ENCODE assay signal across 9 mouse cellular contexts in genomic region chr13:34045511-34046249, GRCm38 (mm10). TPM values are rescaled to one million over a fixed set of nuclear protein-coding genes. Genes with fewer than 3 reads are reported as not detected.
DNase-seq lines count a peak whose midpoint lies in the region; ATAC-seq and TF ChIP-seq lines count a peak whose summit lies in the region.
"Had no signal": no experiment of that assay in that cellular context is flagged by ENCODE, and none has a peak within 500 bp of the region (broad histone marks: within the 10 kb centered on the region; RNA-seq: fewer than 3 reads in every experiment).

No protein-coding gene starts in this region.

- no peak for TF ChIP-seq CTCF in thymus, adult 2 months (IDR thresholded peaks at IDR 0.05; ENCODE audit: borderline replicate concordance, control insufficient read depth, extremely low read depth, insufficient read depth, low read length, poor library complexity)

- H3K4me1 ChIP-seq in forebrain, embryonic 12.5 days: no peaks in the 10 kb centered on the region; the same call in 1 of the 2 replicates
- H3K4me1 ChIP-seq in forebrain, embryonic 10.5 days: 0 out of 2 replicates have a peak, but pooled peaks cover 3% of the 10 kb centered on the region
- H3K4me1 ChIP-seq in liver, embryonic 11.5 days (replicated peaks; ENCODE audit: control insufficient read depth, insufficient read depth, low read length): no peaks in the 10 kb centered on the region
- H3K4me1 ChIP-seq in thymus, adult 2 months (replicated peaks; ENCODE audit: control insufficient read depth, insufficient read depth, low read length): 0 out of 2 replicates have a peak, but pooled peaks cover 3% of the 10 kb centered on the region

- intact Hi-C loops in left cerebral cortex, postnatal 36 days (cut with DNase I): loop anchor here (1.0 to 5.0 kb wide), 3 partner anchors 42 to 592 kb away; no protein-coding TSS in a partner anchor

- H3K4me3 ChIP-seq in forebrain, embryonic 12.5 days (replicated peaks): no peak overlapping the region
- no peak overlapping the region for H3K4me3 ChIP-seq in forebrain, embryonic 10.5 days
- no peak overlapping the region for H3K4me3 ChIP-seq in liver, embryonic 11.5 days (ENCODE audit: low read depth, low read length)
- no peak overlapping the region for H3K4me3 ChIP-seq in thymus, adult 2 months (ENCODE audit: control insufficient read depth, insufficient read depth, low read length)
- H3K4me3 ChIP-seq: myocyte had no signal

- ATAC-seq in forebrain, embryonic 12.5 days (ENCODE audit: low FRiP score): peak; percentile 15; the same call in 1 of the 2 replicates
- ATAC-seq in liver, embryonic 11.5 days (replicated peaks; ENCODE audit: low FRiP score): 0 out of 2 replicates have a peak, but pooled peaks have one; percentile 18

- H3K27me3 ChIP-seq in forebrain, embryonic 12.5 days: no peaks in the 10 kb centered on the region
- H3K27me3 ChIP-seq in forebrain, embryonic 10.5 days (ENCODE audit: poor library complexity, severe bottlenecking): no peaks in the 10 kb centered on the region
- no peaks in the 10 kb centered on the region for H3K27me3 ChIP-seq in liver, embryonic 11.5 days (replicated peaks; ENCODE audit: control insufficient read depth, insufficient read depth, low read length)
- no peaks in the 10 kb centered on the region; the same call in 1 of the 2 replicates for H3K27me3 ChIP-seq in thymus, adult 2 months (ENCODE audit: control insufficient read depth, insufficient read depth, low read length)

- H3K27ac ChIP-seq in forebrain, embryonic 12.5 days: no peak overlapping the region
- no peak overlapping the region for H3K27ac ChIP-seq in forebrain, embryonic 10.5 days
- H3K27ac ChIP-seq in liver, embryonic 11.5 days (ENCODE audit: low read depth, low read length): no peak overlapping the region
- no peak overlapping the region for H3K27ac ChIP-seq in thymus, adult 2 months (ENCODE audit: control insufficient read depth, insufficient read depth, low read length)

- 72% methylated on average over 5 of the region's 5 CpGs for WGBS in forebrain, embryonic 12.5 days
- WGBS in forebrain, embryonic 10.5 days: 69% methylated on average over 5 of the region's 5 CpGs
- WGBS in liver, embryonic 11.5 days: 54% methylated on average over 5 of the region's 5 CpGs
- 78% methylated on average over 5 of the region's 5 CpGs for whole genome bisulfite sequencing in thymus, adult 2 months

- H3K9me3 ChIP-seq in forebrain, embryonic 12.5 days: no peaks in the 10 kb centered on the region
- H3K9me3 ChIP-seq in forebrain, embryonic 10.5 days: no peaks in the 10 kb centered on the region
- H3K9me3 ChIP-seq in liver, embryonic 11.5 days (ENCODE audit: control insufficient read depth, low read length): no peaks in the 10 kb centered on the region

- H3K4me2 ChIP-seq in forebrain, embryonic 12.5 days: no peak overlapping the region
- H3K4me2 ChIP-seq in liver, embryonic 11.5 days: no peak overlapping the region

- no peak overlapping the region for H3K9ac ChIP-seq in forebrain, embryonic 12.5 days
- no peak overlapping the region for H3K9ac ChIP-seq in liver, embryonic 11.5 days (ENCODE audit: low read depth, low read length)

- H3K36me3 ChIP-seq in forebrain, embryonic 12.5 days (replicated peaks): peaks cover 9% of the 10 kb centered on the region; the same call in 1 of the 2 replicates
- peaks cover 22% of the 10 kb centered on the region for H3K36me3 ChIP-seq in forebrain, embryonic 10.5 days (replicated peaks)
- H3K36me3 ChIP-seq in liver, embryonic 11.5 days (ENCODE audit: control insufficient read depth, insufficient read depth, low read length): no peaks in the 10 kb centered on the region
- 0 out of 2 replicates have a peak, but pooled peaks cover 4% of the 10 kb centered on the region for H3K36me3 ChIP-seq in thymus, adult 2 months (ENCODE audit: control insufficient read depth, insufficient read depth, low read length)

- no peak for TF ChIP-seq POLR2A in thymus, adult 2 months (IDR thresholded peaks at IDR 0.05; ENCODE audit: control insufficient read depth, extremely low read depth, insufficient read depth, low read length, poor library complexity)

- DNase-seq in forebrain, embryonic 10.5 days (ENCODE audit: extremely low spot score, low spot score): no peak
- peak; percentile 28 for DNase-seq in testis, postnatal 10 days (ENCODE audit: low spot score)
- no peak for DNase-seq in testis, postnatal 14 days (ENCODE audit: low spot score)
- DNase-seq in liver, embryonic 11.5 days (ENCODE audit: low spot score): no peak
- DNase-seq in thymus, adult 2 months: no peak
- DNase-seq in cerebellum, postnatal 14 days: no peak
- DNase-seq in left cerebral cortex, postnatal 36 days (ENCODE audit: low spot score in 2 of 2): no peak

RNA-seq across cellular contexts. Expression of gene Bphl, which starts 8.3 kb away (rescaled TPM):
- polyA plus RNA-seq in forebrain, embryonic 12.5 days (2016; fragmentation: Nextera tagmentation; extraction: Ambion mirVana): 35.0 and 38.2 TPM in 2 replicates
- polyA plus RNA-seq in forebrain, embryonic 10.5 days (2016; fragmentation: Nextera tagmentation; extraction: Ambion mirVana): 33.6 and 35.1 TPM in 2 replicates
- polyA plus RNA-seq in liver, embryonic 11.5 days (2014; fragmentation: Nextera tagmentation; extraction: Ambion mirVana): 32.8 and 35.3 TPM in 2 replicates
- 24.7 and 25.9 TPM in 2 replicates for polyA plus RNA-seq in thymus, adult 2 months (2012; rRNA removed)
- total RNA-seq in left cerebral cortex, postnatal 36 days (2021): 10 to 100 TPM; 39.7 to 40.5 TPM

RNA-seq across cellular contexts. Expression of gene Tubb2a, which starts 32.1 kb away (rescaled TPM):
- 397 and 403 TPM in 2 replicates for polyA plus RNA-seq in forebrain, embryonic 12.5 days (2016; fragmentation: Nextera tagmentation; extraction: Ambion mirVana)
- polyA plus RNA-seq in forebrain, embryonic 10.5 days (2016; fragmentation: Nextera tagmentation; extraction: Ambion mirVana): 79.2 and 98.2 TPM in 2 replicates
- polyA plus RNA-seq in liver, embryonic 11.5 days (2014; fragmentation: Nextera tagmentation; extraction: Ambion mirVana): 81.0 and 87.9 TPM in 2 replicates
- polyA plus RNA-seq in thymus, adult 2 months (2012; rRNA removed): 469 and 567 TPM in 2 replicates
- 100 to 1,000 TPM; 839 to 952 TPM for total RNA-seq in left cerebral cortex, postnatal 36 days (2021)

RNA-seq across cellular contexts. Expression of gene Serpinb6a, which starts 43.1 kb away (rescaled TPM):
- polyA plus RNA-seq in forebrain, embryonic 12.5 days (2016; fragmentation: Nextera tagmentation; extraction: Ambion mirVana): 27.7 and 36.6 TPM in 2 replicates
- polyA plus RNA-seq in forebrain, embryonic 10.5 days (2016; fragmentation: Nextera tagmentation; extraction: Ambion mirVana): 29.4 and 30.0 TPM in 2 replicates
- polyA plus RNA-seq in liver, embryonic 11.5 days (2014; fragmentation: Nextera tagmentation; extraction: Ambion mirVana): 23.6 and 24.1 TPM in 2 replicates
- polyA plus RNA-seq in thymus, adult 2 months (2012; rRNA removed): 48.3 and 50.2 TPM in 2 replicates
- total RNA-seq in left cerebral cortex, postnatal 36 days (2021): 10 to 100 TPM; 34.8 to 38.9 TPM

RNA-seq across cellular contexts. Expression of gene Ripk1, which starts 43.5 kb away (rescaled TPM):
- polyA plus RNA-seq in forebrain, embryonic 12.5 days (2016; fragmentation: Nextera tagmentation; extraction: Ambion mirVana): 7.6 and 9.0 TPM in 2 replicates
- polyA plus RNA-seq in forebrain, embryonic 10.5 days (2016; fragmentation: Nextera tagmentation; extraction: Ambion mirVana): 7.0 and 7.7 TPM in 2 replicates
- polyA plus RNA-seq in liver, embryonic 11.5 days (2014; fragmentation: Nextera tagmentation; extraction: Ambion mirVana): 18.6 and 23.4 TPM in 2 replicates
- polyA plus RNA-seq in thymus, adult 2 months (2012; rRNA removed): 8.9 and 14.1 TPM in 2 replicates
- total RNA-seq in left cerebral cortex, postnatal 36 days (2021): 1 to 10 TPM; 5.6 to 5.8 TPM
